Mouse (Mus musculus) liver, embryonic 14.5 days (tissue): ENCODE measurements at regions not wholly inside any gene's neighbourhood (a gene's known extent, or its start where the extent isn't known, plus 50 kb on each side); places are given as distances from the start of the nearest gene placed in this dataset.

Source experiments
- CTCF ChIP-seq: IDR thresholded peaks from 2 replicates; pipeline ENCODE4 v1.5.1; 2016; ENCODE audit warnings: antibody characterized with exemption, low read depth, control low read depth
- EP300 ChIP-seq: IDR thresholded peaks from 2 replicates; pipeline ENCODE4 v1.6.1; 2016; ENCODE audit warnings: antibody characterized with exemption, low read depth

DNA sequence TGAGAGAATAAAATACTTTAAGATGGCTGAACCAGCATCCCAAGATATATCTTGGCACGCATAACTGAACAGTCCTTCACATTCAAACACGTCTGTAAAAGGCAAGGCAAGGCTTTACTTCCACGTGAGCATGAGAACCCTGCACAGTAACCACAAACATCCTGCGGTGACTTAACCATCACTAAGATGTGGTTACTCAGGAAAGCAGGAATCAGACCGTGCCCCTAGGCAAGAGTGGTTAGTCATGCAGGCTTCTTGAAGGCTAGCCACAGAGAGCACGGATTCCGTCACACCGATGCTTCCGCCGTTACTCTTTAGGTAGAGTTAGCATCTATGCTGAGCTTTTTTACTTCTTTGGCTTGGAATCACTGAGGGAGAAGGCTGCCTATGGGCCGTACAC lies 266.8 kb downstream of the Barhl2 start:
- TF ChIP-seq CTCF (no peak), EP300 (no peak)
